Mouse (Mus musculus) ZHBTc4 (cell line): Measurements from ENCODE around the gene Sema5a.

Source experiments
- DNase-seq: peaks from one replicate; pipeline ENCODE4 v3.0.0-alpha.2; 2011; ENCODE audit warnings: low read depth, low spot score

Gene Sema5a

GRCm38 (mm10) chr15:32247281-32247680, 2.7 kb downstream of the Sema5a start:
- no peak for DNase-seq

- no peak for DNase-seq
Observed at GRCm38 (mm10) chr15:32254806-32255205, 10.2 kb downstream of the Sema5a start.

- no peak for DNase-seq
Observed at GRCm38 (mm10) chr15:32257340-32257739, 12.7 kb downstream of the Sema5a start.

- peak; percentile 6 for DNase-seq
Observed at GRCm38 (mm10) chr15:32257886-32258319, 13.3 kb downstream of the Sema5a start.

DNA sequence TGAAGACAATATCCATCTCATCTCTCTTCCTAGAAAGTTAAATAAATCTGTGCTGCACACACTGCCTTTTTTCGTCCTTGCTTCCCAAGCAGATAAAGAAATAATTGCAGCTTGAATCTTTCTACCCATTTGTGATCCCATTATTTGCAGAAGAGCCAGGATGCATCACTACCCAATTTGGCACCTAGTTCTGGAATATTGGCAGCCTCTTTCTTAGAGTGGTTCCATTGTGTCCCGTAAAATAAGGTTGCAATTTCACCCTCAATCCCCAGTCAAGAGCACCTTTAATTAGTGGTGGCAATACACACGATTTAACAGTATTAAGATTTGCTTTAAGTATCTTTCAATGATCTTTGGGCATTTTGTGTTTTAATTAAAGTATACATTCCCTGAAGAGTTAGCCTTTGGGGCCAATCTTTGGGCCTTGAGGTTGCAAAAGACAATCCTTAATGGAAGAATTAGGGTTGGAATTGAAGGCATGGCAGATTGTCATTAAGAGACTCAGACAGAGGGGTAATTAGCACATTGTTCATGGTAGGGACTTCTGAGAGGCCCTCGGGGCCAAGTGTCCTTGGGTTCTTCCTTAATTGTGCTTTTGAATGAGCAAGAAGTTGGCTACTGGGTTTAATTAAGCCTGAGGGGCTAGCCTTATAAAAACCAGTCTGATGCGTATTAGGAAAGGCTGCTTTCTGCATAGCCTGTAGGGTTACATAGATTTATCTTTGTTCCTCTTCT, 14.9 kb downstream of the Sema5a start:
- no peak for DNase-seq

DNA sequence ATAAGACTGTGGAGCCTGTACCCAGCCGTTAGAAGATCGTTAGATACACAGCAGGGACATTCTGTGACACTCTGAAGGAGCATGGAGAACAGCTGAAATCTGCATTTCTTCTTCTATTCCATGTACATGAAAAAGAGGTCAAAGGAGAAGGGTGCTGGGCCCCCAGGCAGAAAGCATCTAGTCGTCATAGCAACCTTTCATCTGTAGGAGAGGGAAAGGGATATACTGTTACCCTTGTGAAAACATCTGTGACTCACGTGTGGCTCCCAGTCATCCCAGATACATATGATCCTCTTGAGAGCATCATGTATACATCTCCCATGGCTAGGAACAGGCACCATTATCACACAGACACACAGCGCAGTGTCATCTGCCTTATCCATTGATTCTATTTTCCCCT, 16.3 kb downstream of the Sema5a start:
- peak; percentile 4 for DNase-seq

- no peak for DNase-seq
Observed at GRCm38 (mm10) chr15:32263651-32264050, 19.0 kb downstream of the Sema5a start.

DNA sequence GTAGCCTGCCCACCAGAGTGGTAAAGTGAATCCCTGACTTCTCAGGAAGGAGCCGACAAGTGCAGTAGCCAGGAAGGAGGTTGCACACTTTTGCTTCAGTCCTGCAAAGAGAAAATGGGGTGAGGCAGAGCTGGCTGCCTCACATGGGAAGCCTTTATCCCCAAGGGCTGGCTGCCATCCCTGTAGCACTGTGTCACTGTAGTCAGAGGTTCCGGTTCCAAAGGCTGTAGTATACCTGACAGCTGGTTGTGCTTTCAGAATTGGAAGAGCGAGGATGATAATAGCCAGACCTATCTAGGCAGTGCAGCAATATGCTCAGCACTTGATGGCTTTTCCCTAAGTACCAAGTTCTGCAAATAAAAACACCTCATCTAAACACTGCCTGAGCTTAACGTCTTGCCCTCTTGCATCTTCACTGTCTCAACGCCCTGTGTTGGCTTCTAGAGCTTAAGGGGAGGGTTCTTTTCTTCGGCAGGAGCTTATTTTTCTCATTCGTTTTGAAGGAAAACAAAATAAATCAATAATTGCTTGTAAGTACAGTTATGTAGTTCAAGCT, 20.3 kb downstream of the Sema5a start:
- DNase-seq, result no peak

DNA sequence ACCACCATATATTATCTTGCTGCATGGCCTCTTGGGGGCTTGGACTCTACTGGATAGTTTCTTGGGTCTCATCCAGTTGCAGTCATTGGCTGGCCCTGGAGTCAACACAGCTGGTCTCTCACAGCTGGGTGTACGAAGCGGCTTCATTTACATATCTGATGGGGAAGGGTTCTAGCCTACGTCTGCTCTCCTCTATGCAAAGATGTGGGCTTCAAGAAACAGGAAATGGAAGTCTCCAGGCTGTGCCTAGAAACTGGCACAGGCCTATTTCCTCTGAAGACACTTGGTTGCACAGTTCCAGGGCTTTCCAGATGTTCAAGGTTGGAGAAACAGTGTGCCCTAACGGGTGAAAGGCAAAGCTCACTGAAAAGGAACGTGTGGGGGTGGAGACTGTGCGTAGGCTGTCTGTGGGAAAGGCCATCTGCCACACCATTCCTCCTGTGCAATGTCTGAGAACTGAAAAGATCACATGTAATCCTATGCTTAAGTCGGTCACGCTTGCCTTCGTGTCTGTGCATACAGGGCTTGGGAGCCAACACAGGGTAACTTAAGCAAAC, 20.8 kb downstream of the Sema5a start:
- no peak for DNase-seq

DNA sequence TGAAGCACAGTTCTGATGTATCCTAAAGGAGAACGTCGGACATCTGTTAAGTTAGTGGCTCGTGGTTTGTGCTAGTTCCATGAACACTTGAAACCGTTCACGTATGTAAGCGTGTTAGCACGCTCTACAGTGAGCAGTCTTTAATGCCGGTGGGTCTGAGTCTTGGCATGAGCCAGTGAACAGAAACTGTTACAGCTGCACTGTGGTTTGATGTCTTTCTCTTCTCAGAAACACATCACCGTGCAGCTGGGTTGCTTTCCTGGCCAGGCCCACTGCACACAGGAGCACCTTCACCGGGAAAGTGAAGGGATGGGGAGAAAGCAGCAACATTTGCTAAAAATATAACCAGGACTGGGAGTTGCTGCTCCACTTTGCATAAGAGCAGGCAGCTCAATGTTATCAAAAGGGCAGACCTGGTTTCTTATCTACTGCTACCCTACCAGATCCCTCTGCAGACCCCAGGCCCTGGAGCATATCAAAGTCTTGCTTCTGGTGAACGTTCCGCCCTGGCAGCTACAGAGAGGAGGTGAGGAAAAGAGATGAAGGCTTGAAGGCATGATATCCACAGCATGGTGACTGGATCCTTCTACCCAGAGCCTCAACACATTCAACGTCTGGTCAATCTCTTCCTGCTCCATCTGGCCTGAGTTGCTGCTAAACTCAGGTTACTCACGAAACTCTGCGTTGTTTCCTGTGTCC, 21.7 kb downstream of the Sema5a start:
- DNase-seq, result no peak

DNA sequence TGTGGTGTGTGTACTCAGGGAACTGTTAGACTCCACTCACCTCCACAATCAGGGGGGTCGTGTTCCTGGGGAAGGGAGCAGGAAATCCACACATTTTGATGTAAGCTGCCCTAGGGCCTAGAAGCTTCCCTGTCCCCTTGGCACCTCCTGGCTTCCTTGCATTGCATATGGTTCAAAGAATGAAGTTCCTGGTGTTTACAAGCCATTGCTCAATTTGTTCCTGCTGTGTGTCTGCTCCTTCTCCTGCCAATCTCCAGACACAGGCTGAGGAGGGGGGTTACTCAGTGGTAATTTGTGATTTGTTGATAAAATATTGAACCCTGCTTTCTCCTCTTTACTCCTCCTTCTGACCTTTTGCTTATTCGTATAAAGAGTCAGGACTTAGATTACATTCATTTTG, 25.5 kb downstream of the Sema5a start:
- peak; percentile 51 for DNase-seq

DNA sequence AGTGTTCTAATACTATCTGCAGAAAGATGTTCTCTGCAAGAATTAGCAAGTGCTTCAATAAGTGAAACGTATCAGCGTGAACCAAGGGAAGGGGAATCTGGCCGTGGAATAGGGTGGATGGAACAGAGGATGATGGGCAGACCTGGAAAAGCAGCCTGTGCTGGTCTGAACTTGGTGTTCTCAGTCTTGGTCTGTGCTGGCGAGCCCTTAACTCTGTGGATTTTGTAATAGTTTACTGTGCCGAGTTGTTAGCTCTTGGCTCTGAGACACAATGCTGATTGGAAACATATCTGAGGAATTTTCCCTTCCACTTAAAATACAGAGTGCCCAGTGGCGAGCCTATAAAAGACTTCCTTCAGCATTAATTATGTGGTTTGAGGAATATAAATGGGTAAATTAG, 29.3 kb downstream of the Sema5a start:
- DNase-seq, result no peak

GRCm38 (mm10) chr15:32275020-32275419, 30.4 kb downstream of the Sema5a start:
- no peak for DNase-seq

DNA sequence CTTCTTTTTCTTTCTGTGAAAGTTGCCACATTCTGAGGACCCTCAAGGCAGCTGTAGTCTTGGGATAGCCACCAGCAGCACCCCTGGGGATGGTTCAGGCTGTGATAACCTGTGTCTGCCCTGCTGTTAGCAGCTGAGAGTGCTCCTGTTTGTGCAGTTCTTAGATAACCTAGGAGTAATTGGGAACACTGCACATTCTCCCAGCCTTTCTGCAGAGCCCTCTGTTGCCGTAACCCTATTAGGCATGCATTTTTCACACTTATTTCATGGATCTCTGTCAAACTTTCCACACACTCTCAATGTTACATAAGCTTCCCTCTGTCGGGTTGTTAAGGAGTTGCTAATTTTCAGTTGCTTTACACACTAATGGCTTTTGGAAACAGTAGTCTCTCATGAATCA, 34.0 kb downstream of the Sema5a start:
- DNase-seq, result no peak

- DNase-seq, result no peak
Observed at GRCm38 (mm10) chr15:32281374-32281773, 36.8 kb downstream of the Sema5a start.

GRCm38 (mm10) chr15:32284688-32285087, 40.1 kb downstream of the Sema5a start:
- no peak for DNase-seq

GRCm38 (mm10) chr15:32286296-32286695, 41.7 kb downstream of the Sema5a start:
- no peak for DNase-seq

DNA sequence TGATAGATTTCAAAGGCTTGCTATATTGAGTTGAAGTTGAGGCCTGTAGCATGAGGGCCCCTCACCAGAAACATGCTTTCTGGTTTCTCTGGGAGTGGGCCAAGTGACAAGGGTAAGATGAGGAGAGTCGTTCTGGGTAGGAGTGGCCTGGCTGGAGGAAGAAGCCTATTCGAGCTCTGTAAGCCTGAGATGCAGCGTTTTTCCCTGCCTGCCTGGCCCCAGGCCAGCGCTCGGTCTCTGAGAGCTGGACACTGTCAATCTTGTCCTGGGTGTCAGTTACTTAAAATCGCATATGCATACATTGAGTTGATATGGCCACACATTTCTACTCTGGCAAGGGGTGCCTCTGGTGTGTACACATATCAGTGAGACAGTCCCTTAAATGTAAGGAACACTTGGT, 43.9 kb downstream of the Sema5a start:
- no peak for DNase-seq

DNA sequence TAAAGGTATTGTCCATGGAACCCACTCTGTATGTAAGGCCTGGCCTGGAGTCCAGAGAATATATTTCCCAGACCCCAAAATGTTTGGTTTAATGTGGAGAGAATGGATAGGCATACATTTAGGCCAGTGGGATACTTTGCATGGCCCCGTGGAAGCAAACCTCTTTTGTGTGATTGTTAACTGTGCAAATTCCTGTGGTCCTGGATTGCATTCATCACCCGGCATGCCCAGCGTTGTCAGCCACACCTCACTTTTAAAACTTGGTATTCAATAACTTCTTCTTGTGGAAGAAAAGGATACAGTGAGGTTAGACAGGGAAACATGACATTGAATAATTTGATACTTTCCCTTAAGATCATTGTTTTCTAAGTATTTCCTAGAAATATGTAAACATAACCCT, 46.4 kb downstream of the Sema5a start:
- DNase-seq, result peak; percentile 22

GRCm38 (mm10) chr15:32296523-32296922, 51.9 kb downstream of the Sema5a start:
- DNase-seq, result peak; percentile 21

- no peak for DNase-seq
Observed at GRCm38 (mm10) chr15:32297266-32297665, 52.7 kb downstream of the Sema5a start.

- DNase-seq, result no peak
Observed at GRCm38 (mm10) chr15:32298525-32298924, 53.9 kb downstream of the Sema5a start.

DNA sequence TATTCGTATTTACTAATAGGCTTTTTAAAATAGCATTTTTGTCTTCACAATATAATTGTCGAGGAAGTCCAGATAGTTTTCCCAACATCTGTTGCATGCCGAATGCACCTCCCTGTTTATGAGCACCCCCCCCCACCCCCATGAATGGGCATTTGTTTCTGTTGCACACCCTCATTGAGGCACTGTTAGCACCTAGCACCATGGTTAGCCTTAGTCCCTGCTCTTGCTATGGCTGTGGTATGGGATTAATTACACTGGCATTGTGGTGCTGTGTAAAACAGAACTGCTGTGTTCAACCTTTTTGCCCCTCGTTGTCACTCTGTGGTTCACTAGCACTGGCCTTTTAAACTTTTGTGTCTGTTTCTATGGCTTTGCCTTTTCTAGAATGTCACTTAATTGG, 56.4 kb downstream of the Sema5a start:
- no peak for DNase-seq
